Mouse (Mus musculus) stomach, postnatal 0 days (tissue): ENCODE data around the gene Dclre1a.

Experiments used
- CTCF ChIP-seq: IDR thresholded peaks from 2 replicates; pipeline ENCODE4 v1.5.1; 2016; ENCODE audit warnings: antibody characterized with exemption, low read depth, mild to moderate bottlenecking, moderate library complexity
- EP300 ChIP-seq: optimal IDR thresholded peaks from 2 replicates; pipeline ENCODE3; 2016; ENCODE audit warnings: antibody characterized with exemption

DNA sequence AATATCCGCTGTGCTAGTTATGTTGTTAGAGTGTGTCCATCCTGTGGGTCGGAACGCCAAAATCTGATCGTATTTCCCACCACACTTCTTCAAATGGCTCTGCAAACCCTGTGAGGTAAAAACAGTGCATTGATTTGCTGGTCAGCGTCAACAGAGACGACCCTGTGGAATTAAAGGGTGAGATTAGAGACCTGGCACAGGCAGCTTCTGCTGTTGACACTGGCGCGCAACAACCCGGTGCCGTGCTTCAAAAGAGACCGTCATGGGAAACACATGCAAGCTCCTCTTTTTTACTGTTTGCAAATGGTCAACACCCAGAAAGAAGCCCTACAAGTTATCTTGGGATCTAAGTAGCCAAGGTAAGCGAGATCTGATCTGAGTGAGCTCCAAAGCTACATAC, 16.8 kb downstream of the Dclre1a start:
- TF ChIP-seq CTCF = no peak
- TF ChIP-seq EP300 = no peak
